Mouse (Mus musculus): ENCODE measurements around the gene 4930435E12Rik. TPM values are rescaled to one million over a fixed set of nuclear protein-coding genes. Genes with fewer than 3 reads are reported as not detected.
A peak's percentile ranks its signal among the peaks of the same experiment; 100 is the strongest.
"Not testable (repeated sequence)": the region's sequence is repeated elsewhere in the genome, so short reads cannot be mapped to it uniquely, and the experiment has no call there.

Gene 4930435E12Rik
- not detected for total RNA-seq (2021)

GRCm38 (mm10) chr16:38828649-38829048 is at the start of gene 4930435E12Rik:
Gene 4930435E12Rik, minus strand, starts transcription at chr16:38828749.
- intact Hi-C loops (cut with DNase I), result no loop called here
- DNase-seq (ENCODE audit: low spot score in 2 of 2), result no peak

GRCm38 (mm10) chr16:38874481-38874880 is 45.9 kb upstream of the 4930435E12Rik start:
- DNase-seq (ENCODE audit: low spot score in 2 of 2), result peak; percentile 56 to 90
- intact Hi-C loops (cut with DNase I), result no loop called here

- DNase-seq (ENCODE audit: low spot score in 2 of 2), result peak; percentile 17 to 76
- intact Hi-C loops (cut with DNase I), result no loop called here
Measured at GRCm38 (mm10) chr16:38873231-38873630, 44.7 kb upstream of the 4930435E12Rik start.

- intact Hi-C loops (cut with DNase I), result no loop called here
- DNase-seq (ENCODE audit: low spot score in 2 of 2), result no peak
Measured at GRCm38 (mm10) chr16:38864358-38864757, 35.8 kb upstream of the 4930435E12Rik start.

- intact Hi-C loops (cut with DNase I), result no loop called here
- no peak for DNase-seq (ENCODE audit: low spot score in 2 of 2)
Measured at GRCm38 (mm10) chr16:38860548-38860947, 32.0 kb upstream of the 4930435E12Rik start.

GRCm38 (mm10) chr16:38858120-38858749 is 29.7 kb upstream of the 4930435E12Rik start:
- peak; percentile 29 to 33 for DNase-seq (ENCODE audit: low spot score in 2 of 2)
- intact Hi-C loops (cut with DNase I), result loop anchor here (1.0 kb wide), 2 partner anchors 191 to 195 kb away; no protein-coding TSS in a partner anchor

GRCm38 (mm10) chr16:38812521-38812920 is 16.0 kb downstream of the 4930435E12Rik start:
- DNase-seq (ENCODE audit: low spot score in 2 of 2), result peak; percentile 60 to 72
- intact Hi-C loops (cut with DNase I), result loop anchor here (5.0 to 10.0 kb wide), 3 partner anchors 78 to 275 kb away; no protein-coding TSS in a partner anchor

- no peak for DNase-seq (ENCODE audit: low spot score in 2 of 2)
- intact Hi-C loops (cut with DNase I), result loop anchor here (5.0 to 10.0 kb wide), 3 partner anchors 75 to 273 kb away; no protein-coding TSS in a partner anchor
Measured at GRCm38 (mm10) chr16:38810196-38810595, 18.4 kb downstream of the 4930435E12Rik start.

- intact Hi-C loops (cut with DNase I), result not testable (repeated sequence)
Measured at GRCm38 (mm10) chr16:38807796-38808195, 20.8 kb downstream of the 4930435E12Rik start.

GRCm38 (mm10) chr16:38800091-38800490 is 28.5 kb downstream of the 4930435E12Rik start, which contains the start of gene Upk1b:
Gene Upk1b, minus strand, starts transcription at chr16:38800328.
- intact Hi-C loops (cut with DNase I), result no loop called here
- DNase-seq (ENCODE audit: low spot score in 2 of 2), result no peak

More at GRCm38 (mm10) chr16:38807796-38808195, 20.8 kb downstream of the 4930435E12Rik start:
- not testable (repeated sequence) for DNase-seq (ENCODE audit: low spot score in 2 of 2)

- no peak for DNase-seq (ENCODE audit: low spot score in 2 of 2)
- intact Hi-C loops (cut with DNase I), result no loop called here
Measured at GRCm38 (mm10) chr16:38798957-38799450, 29.5 kb downstream of the 4930435E12Rik start.

- intact Hi-C loops (cut with DNase I), result no loop called here
- DNase-seq (ENCODE audit: low spot score in 2 of 2), result no peak
Measured at GRCm38 (mm10) chr16:38793120-38793519, 35.4 kb downstream of the 4930435E12Rik start.

- DNase-seq (ENCODE audit: low spot score in 2 of 2), result no peak
- intact Hi-C loops (cut with DNase I), result no loop called here
Measured at GRCm38 (mm10) chr16:38789966-38790365, 38.6 kb downstream of the 4930435E12Rik start.

GRCm38 (mm10) chr16:38789016-38789415 is 39.5 kb downstream of the 4930435E12Rik start:
- no peak for DNase-seq (ENCODE audit: low spot score in 2 of 2)
- intact Hi-C loops (cut with DNase I), result no loop called here

- intact Hi-C loops (cut with DNase I), result no loop called here
- peak in 1 of 2 experiments; percentile 18 for DNase-seq (ENCODE audit: low spot score in 2 of 2)
Measured at GRCm38 (mm10) chr16:38785301-38785700, 43.2 kb downstream of the 4930435E12Rik start.

- DNase-seq (ENCODE audit: low spot score in 2 of 2), result no peak
- intact Hi-C loops (cut with DNase I), result no loop called here
Measured at GRCm38 (mm10) chr16:38782524-38783067, 46.0 kb downstream of the 4930435E12Rik start.

GRCm38 (mm10) chr16:38781946-38782345 is 46.6 kb downstream of the 4930435E12Rik start:
- intact Hi-C loops (cut with DNase I), result no loop called here
- DNase-seq (ENCODE audit: low spot score in 2 of 2), result no peak

GRCm38 (mm10) chr16:38780960-38781572 is 47.5 kb downstream of the 4930435E12Rik start:
- DNase-seq (ENCODE audit: low spot score in 2 of 2), result no peak
- intact Hi-C loops (cut with DNase I), result no loop called here

GRCm38 (mm10) chr16:38776342-38776741 is 52.2 kb downstream of the 4930435E12Rik start:
- DNase-seq (ENCODE audit: low spot score in 2 of 2), result no peak
- intact Hi-C loops (cut with DNase I), result no loop called here

GRCm38 (mm10) chr16:38774964-38775746 is 53.4 kb downstream of the 4930435E12Rik start:
- intact Hi-C loops (cut with DNase I), result no loop called here
- no peak for DNase-seq (ENCODE audit: low spot score in 2 of 2)
